Mouse (Mus musculus) kidney, embryonic 14.5 days (tissue): ENCODE results near the gene Sdk1. TPM values are rescaled to one million over a fixed set of nuclear protein-coding genes. Genes with fewer than 3 reads are reported as not detected.
A peak's percentile ranks its signal among the peaks of the same experiment; 100 is the strongest.

ENCODE experiments used
- ATAC-seq: fragments of 200-750 bp; cut with Nextera tagmentation; 2 replicates; pipeline ENCODE4 v1.8.0; 2017; ENCODE audit warnings: moderate number of reproducible peaks, mild to moderate bottlenecking, moderate TSS enrichment, moderate library complexity; ENCODE audit not compliant: low FRiP score, low TSS enrichment
- H3K27ac ChIP-seq: fragments of 300-500 bp; sonication (generic); 2 replicates; pipeline ENCODE4 v1.5.1; 2014; ENCODE audit warnings: low read depth, mild to moderate bottlenecking, low read length, moderate library complexity, mixed read lengths
- H3K27me3 ChIP-seq: fragments of 300-500 bp; sonication (generic); 2 replicates; pipeline ENCODE4 v1.6.1; 2014; ENCODE audit warnings: mild to moderate bottlenecking, low read length; ENCODE audit not compliant: control insufficient read depth, insufficient read depth
- H3K36me3 ChIP-seq: fragments of 300-500 bp; sonication (generic); 2 replicates; pipeline ENCODE4 v1.6.1; 2014; ENCODE audit warnings: low read length, mixed read lengths; ENCODE audit not compliant: control insufficient read depth, insufficient read depth
- H3K4me1 ChIP-seq: fragments of 300-500 bp; sonication (generic); 2 replicates; pipeline ENCODE4 v1.6.1; 2014; ENCODE audit warnings: low read length, mixed read lengths; ENCODE audit not compliant: control insufficient read depth, insufficient read depth
- H3K4me2 ChIP-seq: fragments of 300-500 bp; sonication (generic); replicated peaks from 2 replicates; pipeline ENCODE4 v1.6.1; 2014; ENCODE audit warnings: low read depth, mild to moderate bottlenecking, low read length
- H3K4me3 ChIP-seq: fragments of 300-500 bp; sonication (generic); 2 replicates; pipeline ENCODE4 v1.5.1; 2014; ENCODE audit warnings: mild to moderate bottlenecking, low read length
- H3K9ac ChIP-seq: fragments of 300-500 bp; sonication (generic); 2 replicates; pipeline ENCODE4 v1.6.1; 2014; ENCODE audit warnings: low read depth, mild to moderate bottlenecking, low read length, moderate library complexity
- H3K9me3 ChIP-seq: fragments of 300-500 bp; sonication (generic); 2 replicates; pipeline ENCODE4 v1.6.1; 2016; ENCODE audit warnings: low read length; ENCODE audit not compliant: control insufficient read depth
- WGBS: fragments of 180-500 bp; shearing (Covaris S2); extraction: QIAGEN DNeasy Blood & Tissue Kit; methylation state at CpG from one replicate; pipeline ENCODE4 v1.1.7; 2014; 5-methylcytosine and 5-hydroxymethylcytosine counted together
- polyA plus RNA-seq: library from polyadenylated mRNA; unstranded; fragments of >200 nt; fragmentation: Nextera tagmentation; extraction: Ambion mirVana; gene quantifications from 2 replicates; pipeline ENCODE4 v1.2.1, GENCODE M21; 2014

Sdk1 gene
- polyA plus RNA-seq, 1 experiment from 2014 or later, result 2.6 TPM

GRCm38 (mm10) chr5:142081076-142081475, 839.8 kb downstream of the Sdk1 start:
- no peak overlapping the region for H3K4me2 ChIP-seq
- H3K4me3 ChIP-seq, result no peak overlapping the region
- no peaks in the 10 kb centered on the region; the same call in 1 of the 2 replicates for H3K9me3 ChIP-seq
- H3K27me3 ChIP-seq, result no peaks in the 10 kb centered on the region
- no peak overlapping the region for H3K27ac ChIP-seq
- 93% methylated on average over 3 of the region's 3 CpGs for WGBS
- no peaks in the 10 kb centered on the region for H3K36me3 ChIP-seq
- H3K4me1 ChIP-seq, result no peaks in the 10 kb centered on the region
- no peak overlapping the region for H3K9ac ChIP-seq
- ATAC-seq, result no peak

- Histone ChIP-seq H3K36me3 (no peaks in the 10 kb centered on the region), H3K4me3 (no peak overlapping the region), H3K4me1 (no peaks in the 10 kb centered on the region), H3K9me3 (no peaks in the 10 kb centered on the region), H3K4me2 (no peak overlapping the region), H3K27me3 (no peaks in the 10 kb centered on the region), H3K27ac (no peak overlapping the region), H3K9ac (no peak overlapping the region)
- 87% methylated on average over 11 of the region's 11 CpGs for WGBS
- no peak for ATAC-seq
Measured at GRCm38 (mm10) chr5:142096377-142096841, 855.1 kb downstream of the Sdk1 start.

GRCm38 (mm10) chr5:142100176-142100575, 858.9 kb downstream of the Sdk1 start:
- Histone ChIP-seq H3K4me2 (no peak overlapping the region), H3K9me3 (no peaks in the 10 kb centered on the region), H3K4me3 (no peak overlapping the region), H3K27me3 (no peaks in the 10 kb centered on the region), H3K9ac (no peak overlapping the region), H3K27ac (no peak overlapping the region), H3K4me1 (no peaks in the 10 kb centered on the region), H3K36me3 (no peaks in the 10 kb centered on the region)
- 73% methylated on average over 7 of the region's 7 CpGs for WGBS
- ATAC-seq, result no peak

- H3K9me3 ChIP-seq, result peaks cover 7% of the 10 kb centered on the region; the same call in 1 of the 2 replicates
- H3K4me1 ChIP-seq, result no peaks in the 10 kb centered on the region
- no peak overlapping the region for H3K4me3 ChIP-seq
- ATAC-seq, result no peak
- H3K27me3 ChIP-seq, result no peaks in the 10 kb centered on the region
- H3K27ac ChIP-seq, result no peak overlapping the region
- no peak overlapping the region for H3K4me2 ChIP-seq
- H3K36me3 ChIP-seq, result no peaks in the 10 kb centered on the region
- H3K9ac ChIP-seq, result no peak overlapping the region
- WGBS, result 63% methylated on average over 11 of the region's 11 CpGs
Measured at GRCm38 (mm10) chr5:142107434-142107833, 866.1 kb downstream of the Sdk1 start.

GRCm38 (mm10) chr5:142111989-142112388, 870.7 kb downstream of the Sdk1 start:
- H3K27ac ChIP-seq, result no peak overlapping the region
- H3K4me3 ChIP-seq, result no peak overlapping the region
- 91% methylated on average over 6 of the region's 6 CpGs for WGBS
- H3K9me3 ChIP-seq, result peaks cover 7% of the 10 kb centered on the region; the same call in 1 of the 2 replicates
- no peaks in the 10 kb centered on the region for H3K4me1 ChIP-seq
- H3K9ac ChIP-seq, result no peak overlapping the region
- no peak for ATAC-seq
- H3K27me3 ChIP-seq, result no peaks in the 10 kb centered on the region
- H3K4me2 ChIP-seq, result no peak overlapping the region
- H3K36me3 ChIP-seq, result no peaks in the 10 kb centered on the region

GRCm38 (mm10) chr5:142113210-142114175, 872.2 kb downstream of the Sdk1 start:
- no peak overlapping the region for H3K4me2 ChIP-seq
- 63% methylated on average over 18 of the region's 18 CpGs for WGBS
- peaks cover 7% of the 10 kb centered on the region; the same call in 1 of the 2 replicates for H3K9me3 ChIP-seq
- H3K27ac ChIP-seq, result no peak overlapping the region
- H3K36me3 ChIP-seq, result no peaks in the 10 kb centered on the region
- H3K4me3 ChIP-seq, result no peak overlapping the region
- ATAC-seq, result no peak
- no peaks in the 10 kb centered on the region for H3K27me3 ChIP-seq
- no peak overlapping the region for H3K9ac ChIP-seq
- H3K4me1 ChIP-seq, result no peaks in the 10 kb centered on the region

- H3K9me3 ChIP-seq, result peaks cover 4% of the 10 kb centered on the region; the same call in 1 of the 2 replicates
- H3K27ac ChIP-seq, result 0 out of 2 replicates have a peak overlapping the region, but pooled peaks have one; percentile 37
- H3K4me3 ChIP-seq, result no peak overlapping the region
- H3K27me3 ChIP-seq, result no peaks in the 10 kb centered on the region
- no peak overlapping the region for H3K9ac ChIP-seq
- ATAC-seq, result peak; percentile 87
- H3K4me2 ChIP-seq, result no peak overlapping the region
- WGBS, result 17% methylated on average over 4 of the region's 4 CpGs
- H3K4me1 ChIP-seq, result peaks cover 22% of the 10 kb centered on the region; the same call in 1 of the 2 replicates
- no peaks in the 10 kb centered on the region for H3K36me3 ChIP-seq
Measured at GRCm38 (mm10) chr5:142127779-142128178, 886.5 kb downstream of the Sdk1 start.

- Histone ChIP-seq H3K9me3 (peaks cover 4% of the 10 kb centered on the region; the same call in 1 of the 2 replicates), H3K27me3 (no peaks in the 10 kb centered on the region), H3K4me1 (peaks cover 22% of the 10 kb centered on the region; the same call in 1 of the 2 replicates), H3K36me3 (no peaks in the 10 kb centered on the region), H3K27ac (no peak overlapping the region; the same call in 1 of the 2 replicates), H3K4me3 (no peak overlapping the region), H3K9ac (no peak overlapping the region), H3K4me2 (no peak overlapping the region)
- WGBS, result 6% methylated on average over 5 of the region's 5 CpGs
- ATAC-seq, result peak; percentile 91
Measured at GRCm38 (mm10) chr5:142128181-142128611, 886.9 kb downstream of the Sdk1 start.

- H3K9ac ChIP-seq, result no peak overlapping the region
- H3K4me1 ChIP-seq, result peaks cover 22% of the 10 kb centered on the region; the same call in 1 of the 2 replicates
- H3K36me3 ChIP-seq, result no peaks in the 10 kb centered on the region
- no peak for ATAC-seq
- WGBS, result 21% methylated on average over 2 of the region's 2 CpGs
- no peaks in the 10 kb centered on the region for H3K9me3 ChIP-seq
- H3K27me3 ChIP-seq, result no peaks in the 10 kb centered on the region
- H3K27ac ChIP-seq, result no peak overlapping the region
- H3K4me2 ChIP-seq, result no peak overlapping the region
- no peak overlapping the region for H3K4me3 ChIP-seq
Measured at GRCm38 (mm10) chr5:142130004-142130403, 888.7 kb downstream of the Sdk1 start.
